In genomic region chr9:57696380-57697285, GRCm38 (mm10) we compare ENCODE assay signal across 8 mouse cellular contexts. TPM values are rescaled to one million over a fixed set of nuclear protein-coding genes. Genes with fewer than 3 reads are reported as not detected.
DNase-seq lines count a peak whose midpoint lies in the region; TF ChIP-seq lines count a peak whose summit lies in the region.

No protein-coding gene starts in this region.

- 1% methylated on average over 42 of the region's 42 CpGs for WGBS in hindbrain, embryonic 10.5 days
- WGBS in lung, adult 2 months = 5% methylated on average over 42 of the region's 42 CpGs

- TF ChIP-seq CTCF in lung, adult 2 months (IDR thresholded peaks at IDR 0.05; ENCODE audit: insufficient read depth, low read length) = no peak

- H3K27ac ChIP-seq in hindbrain, embryonic 10.5 days = peak overlapping the region; percentile 56

- no peaks in the 10 kb centered on the region for H3K36me3 ChIP-seq in hindbrain, embryonic 10.5 days

- peak; percentile 18 for DNase-seq in MN1 (ENCODE audit: low spot score)
- DNase-seq in cerebellum, adult 8-10 months = peak; percentile 72
- peak; percentile 74 for DNase-seq in frontal cortex, postnatal 10 days (ENCODE audit: low spot score in 2 of 2)
- peak; percentile 27 for DNase-seq in hindbrain, embryonic 10.5 days (ENCODE audit: low spot score)
- DNase-seq in layer of hippocampus, adult 9-10 months (ENCODE audit: low spot score) = peak; percentile 40
- DNase-seq in lung, adult 2 months = peak; percentile 34
- DNase-seq in retina, postnatal 1 day = peak; percentile 64
- no peak for DNase-seq in adipocyte (ENCODE audit: low spot score)

- H3K27me3 ChIP-seq in hindbrain, embryonic 10.5 days (ENCODE audit: insufficient read depth, poor library complexity, severe bottlenecking) = peaks cover 60% of the 10 kb centered on the region

- peak; percentile 68; the same call in 1 of the 2 replicates for TF ChIP-seq POLR2A in lung, adult 2 months (IDR thresholded peaks at IDR 0.05; ENCODE audit: borderline replicate concordance, extremely low read depth, low read depth, low read length)

- H3K4me1 ChIP-seq in hindbrain, embryonic 10.5 days (replicated peaks) = peaks cover 18% of the 10 kb centered on the region
- H3K4me1 ChIP-seq in lung, adult 2 months (ENCODE audit: control insufficient read depth, insufficient read depth, low read length) = peaks cover 5% of the 10 kb centered on the region

- H3K4me3 ChIP-seq in hindbrain, embryonic 10.5 days = peak overlapping the region; percentile 61
- H3K4me3 ChIP-seq in lung, adult 2 months (replicated peaks; ENCODE audit: extremely low read depth, low read depth, low read length) = peak overlapping the region; percentile 57

- no peaks in the 10 kb centered on the region for H3K9me3 ChIP-seq in hindbrain, embryonic 10.5 days

RNA-seq across cellular contexts. Expression of gene Cyp1a1, which starts 8.9 kb away (rescaled TPM):
- not detected in 2 replicates for polyA plus RNA-seq in hindbrain, embryonic 10.5 days (2016; fragmentation: Nextera tagmentation; extraction: Ambion mirVana)
- 28.8 and 37.7 TPM in 2 replicates for polyA plus RNA-seq in lung, adult 2 months (2012; rRNA removed)

RNA-seq across cellular contexts. Expression of gene Edc3, which starts 11.7 kb away (rescaled TPM):
- polyA plus RNA-seq in hindbrain, embryonic 10.5 days (2016; fragmentation: Nextera tagmentation; extraction: Ambion mirVana) = 41.0 and 41.1 TPM in 2 replicates
- polyA plus RNA-seq in lung, adult 2 months (2012; rRNA removed) = 17.6 and 19.4 TPM in 2 replicates

RNA-seq across cellular contexts. Expression of gene Cyp1a2, which starts 13.1 kb away (rescaled TPM):
- polyA plus RNA-seq in hindbrain, embryonic 10.5 days (2016; fragmentation: Nextera tagmentation; extraction: Ambion mirVana) = not detected in 2 replicates
- polyA plus RNA-seq in lung, adult 2 months (2012; rRNA removed) = 0.23 and 0.44 TPM in 2 replicates

RNA-seq across cellular contexts. Expression of gene Csk, which starts 43.2 kb away (rescaled TPM):
- polyA plus RNA-seq in hindbrain, embryonic 10.5 days (2016; fragmentation: Nextera tagmentation; extraction: Ambion mirVana) = 40.8 and 42.3 TPM in 2 replicates
- 68.7 and 79.3 TPM in 2 replicates for polyA plus RNA-seq in lung, adult 2 months (2012; rRNA removed)

Comparison
In these comparisons a context has a peak if more than half of its experiments do, and no peak if none do; other contexts are left out.
1. RNA of gene Cyp1a1, which starts 8.9 kb away (polyA plus RNA-seq): 28.8 to 37.7 TPM in lung, adult 2 months; not detected in hindbrain, embryonic 10.5 days; every median in the first group is over 10 times any median in the second.